Mouse (Mus musculus): ENCODE results near the gene Ola1. TPM values are rescaled to one million over a fixed set of nuclear protein-coding genes. Genes with fewer than 3 reads are reported as not detected.

The Ola1 gene
- polyA plus RNA-seq, 1 experiment from 2014 or later: 84.5 TPM

GRCm38 (mm10) chr2:73081861-73082260 lies 136.9 kb downstream of the Ola1 start:
- no peaks in the 10 kb centered on the region for H3K9me3 ChIP-seq
- WGBS: 97% methylated on average over 2 of the region's 2 CpGs
- 0 out of 2 replicates have a peak, but pooled peaks cover 3% of the 10 kb centered on the region for H3K4me1 ChIP-seq
- no peak overlapping the region for H3K27ac ChIP-seq
- H3K36me3 ChIP-seq: no peaks in the 10 kb centered on the region
- H3K4me2 ChIP-seq (replicated peaks): no peak overlapping the region
- H3K4me3 ChIP-seq: no peak overlapping the region
- H3K9ac ChIP-seq: no peak overlapping the region
- 0 out of 2 replicates have a peak, but pooled peaks cover 3% of the 10 kb centered on the region for H3K27me3 ChIP-seq (replicated peaks)
- ATAC-seq (ENCODE audit: low FRiP score, low read depth): no peak

- H3K9me3 ChIP-seq: no peaks in the 10 kb centered on the region
- H3K4me3 ChIP-seq: no peak overlapping the region
- H3K27me3 ChIP-seq (replicated peaks): 0 out of 2 replicates have a peak, but pooled peaks cover 3% of the 10 kb centered on the region
- H3K27ac ChIP-seq: no peak overlapping the region
- H3K36me3 ChIP-seq: no peaks in the 10 kb centered on the region
- ATAC-seq (ENCODE audit: low FRiP score, low read depth): no peak
- H3K4me2 ChIP-seq (replicated peaks): no peak overlapping the region
- H3K9ac ChIP-seq: no peak overlapping the region
- no CpG with 5 or more reads among the region's 2 CpGs for WGBS
- H3K4me1 ChIP-seq: 0 out of 2 replicates have a peak, but pooled peaks cover 3% of the 10 kb centered on the region
Observed at GRCm38 (mm10) chr2:73080084-73080483, 138.6 kb downstream of the Ola1 start.

GRCm38 (mm10) chr2:73079311-73079710 lies 139.4 kb downstream of the Ola1 start:
- no peak for ATAC-seq (ENCODE audit: low FRiP score, low read depth)
- Histone ChIP-seq H3K9ac (no peak overlapping the region), H3K9me3 (no peaks in the 10 kb centered on the region), H3K27me3 (replicated peaks) (0 out of 2 replicates have a peak, but pooled peaks cover 3% of the 10 kb centered on the region), H3K27ac (no peak overlapping the region), H3K36me3 (no peaks in the 10 kb centered on the region), H3K4me2 (replicated peaks) (no peak overlapping the region), H3K4me1 (0 out of 2 replicates have a peak, but pooled peaks cover 3% of the 10 kb centered on the region), H3K4me3 (no peak overlapping the region)
- 76% methylated on average over 15 of the region's 15 CpGs for WGBS

- Histone ChIP-seq H3K4me3 (no peak overlapping the region), H3K9ac (no peak overlapping the region), H3K27me3 (replicated peaks) (no peaks in the 10 kb centered on the region), H3K4me1 (no peaks in the 10 kb centered on the region), H3K36me3 (no peaks in the 10 kb centered on the region), H3K4me2 (replicated peaks) (no peak overlapping the region), H3K9me3 (no peaks in the 10 kb centered on the region), H3K27ac (no peak overlapping the region)
- ATAC-seq (ENCODE audit: low FRiP score, low read depth): no peak
- 93% methylated on average over 11 of the region's 11 CpGs for WGBS
Observed at GRCm38 (mm10) chr2:73073811-73074472, 144.8 kb downstream of the Ola1 start.

- no peak for ATAC-seq (ENCODE audit: low FRiP score, low read depth)
- no peaks in the 10 kb centered on the region for H3K9me3 ChIP-seq
- no peak overlapping the region for H3K9ac ChIP-seq
- no peak overlapping the region for H3K27ac ChIP-seq
- H3K4me2 ChIP-seq (replicated peaks): no peak overlapping the region
- whole genome bisulfite sequencing: 62% methylated on average over 2 of the region's 2 CpGs
- no peaks in the 10 kb centered on the region for H3K4me1 ChIP-seq
- H3K4me3 ChIP-seq: no peak overlapping the region
- H3K27me3 ChIP-seq (replicated peaks): no peaks in the 10 kb centered on the region
- no peaks in the 10 kb centered on the region for H3K36me3 ChIP-seq
Observed at GRCm38 (mm10) chr2:73071201-73071600, 147.5 kb downstream of the Ola1 start.

GRCm38 (mm10) chr2:73070449-73071076 lies 148.2 kb downstream of the Ola1 start:
- Histone ChIP-seq H3K9ac (no peak overlapping the region), H3K9me3 (no peaks in the 10 kb centered on the region), H3K4me2 (replicated peaks) (no peak overlapping the region), H3K4me1 (no peaks in the 10 kb centered on the region), H3K36me3 (no peaks in the 10 kb centered on the region), H3K27me3 (replicated peaks) (no peaks in the 10 kb centered on the region), H3K27ac (no peak overlapping the region), H3K4me3 (no peak overlapping the region)
- ATAC-seq (ENCODE audit: low FRiP score, low read depth): no peak
- 39% methylated on average over 10 of the region's 10 CpGs for WGBS

- no peaks in the 10 kb centered on the region for H3K4me1 ChIP-seq
- H3K4me2 ChIP-seq (replicated peaks): no peak overlapping the region
- no peaks in the 10 kb centered on the region for H3K36me3 ChIP-seq
- no peaks in the 10 kb centered on the region for H3K27me3 ChIP-seq (replicated peaks)
- no peak overlapping the region for H3K9ac ChIP-seq
- no peak overlapping the region for H3K4me3 ChIP-seq
- WGBS: 94% methylated on average over 7 of the region's 7 CpGs
- H3K9me3 ChIP-seq: no peaks in the 10 kb centered on the region
- no peak for ATAC-seq (ENCODE audit: low FRiP score, low read depth)
- no peak overlapping the region for H3K27ac ChIP-seq
Observed at GRCm38 (mm10) chr2:73069223-73069825, 149.4 kb downstream of the Ola1 start.

GRCm38 (mm10) chr2:73066307-73067167 lies 152.2 kb downstream of the Ola1 start:
- no peak overlapping the region for H3K4me2 ChIP-seq (replicated peaks)
- H3K4me1 ChIP-seq: no peaks in the 10 kb centered on the region
- no peak overlapping the region for H3K9ac ChIP-seq
- no peak overlapping the region for H3K4me3 ChIP-seq
- WGBS: 21% methylated on average over 20 of the region's 20 CpGs
- no peak for ATAC-seq (ENCODE audit: low FRiP score, low read depth)
- H3K9me3 ChIP-seq: no peaks in the 10 kb centered on the region
- no peak overlapping the region for H3K27ac ChIP-seq
- H3K36me3 ChIP-seq: no peaks in the 10 kb centered on the region
- no peaks in the 10 kb centered on the region for H3K27me3 ChIP-seq (replicated peaks)

GRCm38 (mm10) chr2:73063911-73064619 lies 154.7 kb downstream of the Ola1 start:
- Histone ChIP-seq H3K36me3 (no peaks in the 10 kb centered on the region), H3K4me2 (replicated peaks) (no peak overlapping the region)
- no peak for ATAC-seq (ENCODE audit: low FRiP score, low read depth)

GRCm38 (mm10) chr2:73060259-73060585 lies 158.5 kb downstream of the Ola1 start:
- ATAC-seq (ENCODE audit: low FRiP score, low read depth): no peak
- H3K27me3 ChIP-seq (replicated peaks): no peaks in the 10 kb centered on the region
- no peak overlapping the region for H3K4me3 ChIP-seq
- no peak overlapping the region for H3K4me2 ChIP-seq (replicated peaks)
- no peaks in the 10 kb centered on the region for H3K9me3 ChIP-seq
- no peaks in the 10 kb centered on the region for H3K36me3 ChIP-seq
- H3K27ac ChIP-seq: no peak overlapping the region
- H3K4me1 ChIP-seq: no peaks in the 10 kb centered on the region; the same call in 1 of the 2 replicates
- 80% methylated on average over 6 of the region's 6 CpGs for WGBS
- H3K9ac ChIP-seq: no peak overlapping the region

More at GRCm38 (mm10) chr2:73063911-73064619, 154.7 kb downstream of the Ola1 start:
- no peaks in the 10 kb centered on the region for H3K9me3 ChIP-seq
- H3K27me3 ChIP-seq (replicated peaks): no peaks in the 10 kb centered on the region
- no peak overlapping the region for H3K27ac ChIP-seq
- H3K4me1 ChIP-seq: no peaks in the 10 kb centered on the region; the same call in 1 of the 2 replicates
- H3K9ac ChIP-seq: no peak overlapping the region
- WGBS: 80% methylated on average over 14 of the region's 14 CpGs
- H3K4me3 ChIP-seq: no peak overlapping the region

- Histone ChIP-seq H3K9ac (no peak overlapping the region), H3K27me3 (replicated peaks) (no peaks in the 10 kb centered on the region), H3K36me3 (no peaks in the 10 kb centered on the region), H3K4me3 (no peak overlapping the region), H3K9me3 (no peaks in the 10 kb centered on the region), H3K4me2 (replicated peaks) (no peak overlapping the region), H3K27ac (no peak overlapping the region), H3K4me1 (no peaks in the 10 kb centered on the region; the same call in 1 of the 2 replicates)
- WGBS: 44% methylated on average over 12 of the region's 12 CpGs
- no peak for ATAC-seq (ENCODE audit: low FRiP score, low read depth)
Observed at GRCm38 (mm10) chr2:73059550-73060258, 159.0 kb downstream of the Ola1 start.
